Mouse (Mus musculus): ENCODE data around the gene Cox5b. TPM values are rescaled to one million over a fixed set of nuclear protein-coding genes. Genes with fewer than 3 reads are reported as not detected.
A peak's percentile ranks its signal among the peaks of the same experiment; 100 is the strongest.

The Cox5b gene
- polyA plus RNA-seq (2015; fragmentation: Nextera tagmentation; extraction: Ambion mirVana): 479 and 511 TPM in 2 replicates

DNA sequence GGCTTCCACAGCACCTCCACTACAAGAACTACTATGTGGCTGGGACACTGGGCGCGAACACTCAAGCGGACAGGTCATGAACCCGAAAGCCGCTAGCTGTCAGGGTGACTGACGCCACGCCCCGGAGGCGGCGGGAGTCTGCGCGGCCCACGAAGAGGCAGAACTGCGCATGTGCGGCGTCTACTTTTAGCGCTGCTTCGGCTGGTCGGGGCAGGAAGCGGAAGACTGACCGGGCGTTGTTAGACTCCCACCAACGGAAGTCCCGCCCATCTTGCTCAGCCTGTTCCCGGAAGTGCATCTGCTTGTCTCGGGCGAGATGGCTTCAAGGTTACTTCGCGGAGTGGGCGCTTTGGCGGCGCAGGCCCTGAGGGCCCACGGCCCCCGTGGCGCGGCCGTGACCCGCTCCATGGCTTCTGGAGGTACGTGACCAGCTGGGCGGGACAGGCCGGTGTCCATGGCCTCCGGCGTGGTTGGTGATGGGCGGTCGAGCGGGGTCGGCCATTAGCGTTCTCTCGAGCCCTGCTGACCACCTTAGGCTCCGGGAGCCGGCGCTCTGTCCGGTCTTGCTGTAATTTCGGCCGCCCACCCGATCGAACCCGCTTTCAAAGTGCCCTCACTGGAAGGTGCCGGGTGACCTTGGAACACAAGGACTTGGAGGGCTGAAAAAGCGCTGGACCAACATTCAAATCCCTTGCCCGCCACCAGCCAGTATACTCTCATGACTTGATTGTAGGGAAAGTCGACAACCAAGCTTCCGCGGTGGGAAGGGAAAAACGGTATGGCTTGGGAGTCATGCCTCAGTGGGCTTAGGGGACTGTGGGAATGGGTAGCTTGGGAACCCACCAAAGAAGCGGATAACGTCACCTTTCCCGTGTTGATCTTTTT, at the start of gene Cox5b:
Gene Cox5b (plus strand): TSS at position 179 of the 885 bp plus-strand sequence.
- WGBS: 1% methylated on average over 68 of the region's 68 CpGs
- Histone ChIP-seq H3K9ac (peak within 1 kb of the TSS; percentile 89), H3K27me3 (no peaks in the 10 kb centered on the region), H3K27ac (no peak within 1 kb of the TSS), H3K4me1 (peaks cover 10% of the 10 kb centered on the region), H3K4me2 (replicated peaks) (peak within 1 kb of the TSS; percentile 88), H3K4me3 (peak within 1 kb of the TSS; percentile 86), H3K36me3 (peaks cover 20% of the 10 kb centered on the region), H3K9me3 (no peaks in the 10 kb centered on the region)
- peak; percentile 96 for ATAC-seq (ENCODE audit: low FRiP score, low read depth)

DNA sequence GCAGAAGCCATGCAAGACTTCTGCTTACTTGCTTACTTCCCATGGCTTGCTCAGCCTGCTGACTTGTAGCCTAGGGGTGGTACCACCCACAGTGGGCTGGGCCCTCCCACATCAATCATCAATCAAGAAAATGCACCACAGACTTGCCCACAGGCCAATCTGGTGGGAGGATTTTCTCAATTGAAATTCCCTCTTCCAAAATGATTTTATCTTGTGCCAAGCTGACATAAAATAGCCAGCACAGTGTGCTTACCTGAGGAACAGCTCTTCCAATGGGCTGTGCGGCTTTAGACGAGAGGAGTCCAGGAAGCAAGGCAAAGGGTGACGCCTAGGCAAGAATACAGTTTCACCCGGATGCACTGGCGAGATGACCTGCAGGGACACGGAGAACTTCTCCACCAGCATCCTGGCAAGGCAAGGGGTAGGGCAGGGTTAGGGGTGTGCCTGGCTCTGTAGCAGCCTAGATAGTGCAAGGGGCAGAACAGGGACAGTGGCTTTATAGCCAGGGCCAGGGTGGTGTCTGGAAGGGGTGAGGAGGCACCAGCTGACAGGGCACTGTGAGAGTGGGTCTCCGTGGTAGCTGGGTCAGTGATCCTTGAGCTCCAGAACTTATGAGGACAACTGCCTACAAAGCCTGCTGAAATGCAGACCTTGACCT, 47.2 kb upstream of the Cox5b start:
- H3K27ac ChIP-seq: no peak overlapping the region
- H3K9ac ChIP-seq: no peak overlapping the region
- H3K27me3 ChIP-seq: no peaks in the 10 kb centered on the region
- no peaks in the 10 kb centered on the region for H3K9me3 ChIP-seq
- no peak overlapping the region for H3K4me3 ChIP-seq
- no peak overlapping the region for H3K4me2 ChIP-seq (replicated peaks)
- 85% methylated on average over 7 of the region's 7 CpGs for WGBS
- ATAC-seq (ENCODE audit: low FRiP score, low read depth): no peak
- no peaks in the 10 kb centered on the region for H3K4me1 ChIP-seq
- no peaks in the 10 kb centered on the region for H3K36me3 ChIP-seq

DNA sequence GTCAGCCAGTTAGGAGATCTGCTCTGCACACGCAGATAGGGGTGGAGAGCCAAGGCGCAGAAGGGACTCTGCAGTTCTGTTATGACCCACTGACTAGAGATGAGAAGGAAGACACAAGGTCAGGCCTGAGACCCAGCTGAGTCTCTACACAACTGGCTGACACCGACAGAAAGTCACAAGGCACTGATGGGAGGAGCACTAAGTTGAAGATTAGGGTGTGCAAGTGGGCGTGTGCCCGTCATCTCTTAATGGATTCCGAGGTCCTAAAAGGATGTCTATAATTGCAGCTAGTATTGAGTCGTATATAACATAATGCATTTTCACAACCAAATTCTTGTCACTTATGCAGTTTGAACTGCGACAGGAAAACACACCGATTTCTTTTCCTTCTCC, 46.6 kb upstream of the Cox5b start:
- H3K4me3 ChIP-seq: no peak overlapping the region
- no peaks in the 10 kb centered on the region for H3K27me3 ChIP-seq
- H3K9me3 ChIP-seq: no peaks in the 10 kb centered on the region
- H3K27ac ChIP-seq: no peak overlapping the region
- WGBS: 86% methylated on average over 9 of the region's 9 CpGs
- H3K4me2 ChIP-seq (replicated peaks): no peak overlapping the region
- no peak overlapping the region for H3K9ac ChIP-seq
- H3K36me3 ChIP-seq: no peaks in the 10 kb centered on the region
- H3K4me1 ChIP-seq: no peaks in the 10 kb centered on the region
- no peak for ATAC-seq (ENCODE audit: low FRiP score, low read depth)

DNA sequence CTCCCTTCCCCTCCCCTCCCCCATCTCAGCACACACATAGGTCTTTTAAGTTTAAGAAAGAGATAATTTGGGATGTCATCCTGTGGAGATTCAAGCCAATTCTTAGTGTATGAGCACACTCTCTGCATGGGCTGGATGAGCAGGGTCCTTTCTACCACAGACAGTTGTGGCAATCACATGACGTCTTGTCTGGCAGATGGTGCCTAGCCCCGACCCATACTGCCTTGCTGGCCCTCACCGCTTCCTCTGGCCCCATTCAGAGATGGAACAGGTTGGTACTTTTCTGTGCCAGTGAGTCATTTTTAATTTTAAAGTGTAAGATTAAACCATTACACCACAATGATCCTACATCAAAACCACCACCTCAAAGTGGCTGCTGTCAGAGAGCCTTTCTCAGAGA, 45.0 kb upstream of the Cox5b start:
- H3K4me3 ChIP-seq: no peak overlapping the region
- no peak overlapping the region for H3K27ac ChIP-seq
- no peaks in the 10 kb centered on the region for H3K36me3 ChIP-seq
- H3K9ac ChIP-seq: no peak overlapping the region
- 69% methylated on average over 3 of the region's 3 CpGs for WGBS
- H3K27me3 ChIP-seq: no peaks in the 10 kb centered on the region
- H3K4me2 ChIP-seq (replicated peaks): no peak overlapping the region
- no peaks in the 10 kb centered on the region for H3K4me1 ChIP-seq
- no peak for ATAC-seq (ENCODE audit: low FRiP score, low read depth)
- no peaks in the 10 kb centered on the region for H3K9me3 ChIP-seq

DNA sequence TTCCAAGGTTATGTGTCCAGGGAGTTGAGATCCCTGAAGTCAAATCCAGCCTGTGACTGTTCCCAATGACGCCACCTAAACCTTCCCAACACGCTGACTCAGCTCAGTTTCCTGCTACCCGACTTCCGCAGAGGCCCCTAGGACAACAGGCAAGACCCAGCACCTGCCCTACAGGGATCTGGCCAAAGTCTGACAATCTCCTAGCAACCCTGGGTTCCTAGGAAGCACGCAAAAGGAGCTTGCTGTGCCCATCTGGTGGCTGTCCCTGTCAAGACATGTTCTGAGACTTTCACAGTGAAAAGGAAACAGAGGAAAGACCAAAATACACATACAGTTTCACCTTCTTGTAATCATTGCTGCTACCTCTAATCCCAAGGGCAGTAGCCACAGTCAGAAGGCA, 43.6 kb upstream of the Cox5b start:
- no peaks in the 10 kb centered on the region for H3K36me3 ChIP-seq
- H3K27ac ChIP-seq: no peak overlapping the region
- no peak overlapping the region for H3K4me2 ChIP-seq (replicated peaks)
- no peak for ATAC-seq (ENCODE audit: low FRiP score, low read depth)
- H3K4me3 ChIP-seq: no peak overlapping the region
- 56% methylated on average over 5 of the region's 5 CpGs for WGBS
- H3K9ac ChIP-seq: no peak overlapping the region
- no peaks in the 10 kb centered on the region for H3K4me1 ChIP-seq
- H3K27me3 ChIP-seq: no peaks in the 10 kb centered on the region
- no peaks in the 10 kb centered on the region for H3K9me3 ChIP-seq

DNA sequence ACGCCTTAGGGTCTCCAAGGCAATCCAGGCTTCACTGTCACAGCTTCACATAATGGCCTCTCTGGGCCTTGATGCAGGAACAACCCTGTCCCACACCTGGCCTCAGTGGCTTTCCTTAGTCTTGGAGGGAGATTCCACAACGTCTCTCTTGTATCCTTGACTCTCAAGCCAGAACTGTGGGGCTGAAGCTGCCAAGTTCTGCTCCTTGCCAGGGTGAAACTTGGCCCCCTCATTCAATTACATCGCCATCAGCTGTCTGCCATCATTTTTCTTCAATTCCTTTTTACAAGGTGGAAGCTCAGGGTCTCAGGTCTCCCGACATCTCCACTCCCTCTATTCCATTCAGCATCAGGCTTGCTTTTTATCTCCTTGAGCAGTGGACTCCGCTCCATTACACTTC, 36.2 kb upstream of the Cox5b start:
- no peaks in the 10 kb centered on the region for H3K36me3 ChIP-seq
- H3K9ac ChIP-seq: no peak overlapping the region
- H3K27ac ChIP-seq: no peak overlapping the region
- H3K9me3 ChIP-seq: no peaks in the 10 kb centered on the region
- no peaks in the 10 kb centered on the region for H3K27me3 ChIP-seq
- 85% methylated on average over 5 of the region's 5 CpGs for WGBS
- H3K4me2 ChIP-seq (replicated peaks): no peak overlapping the region
- no peak for ATAC-seq (ENCODE audit: low FRiP score, low read depth)
- no peak overlapping the region for H3K4me3 ChIP-seq
- no peaks in the 10 kb centered on the region for H3K4me1 ChIP-seq

DNA sequence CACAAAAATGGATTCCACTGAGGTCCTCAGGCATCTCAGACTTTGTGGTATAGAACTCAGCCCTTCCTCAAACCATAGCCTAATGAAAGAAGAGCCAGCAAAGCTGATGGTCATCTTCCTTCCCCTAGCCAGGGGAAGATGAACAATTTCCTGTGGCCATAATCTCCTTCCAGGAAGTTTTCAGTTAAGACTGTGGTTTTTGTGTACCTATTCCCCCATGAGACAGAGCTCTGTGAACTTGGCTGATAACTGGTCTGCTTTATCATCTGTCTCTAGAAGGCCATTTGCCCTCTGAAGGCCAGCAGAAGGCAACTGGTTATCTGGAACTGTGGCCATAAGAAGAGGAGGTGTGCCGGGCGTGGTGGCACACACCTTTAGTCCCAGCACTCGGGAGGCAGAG, 35.0 kb upstream of the Cox5b start:
- Histone ChIP-seq H3K27ac (no peak overlapping the region), H3K4me3 (no peak overlapping the region), H3K4me2 (replicated peaks) (no peak overlapping the region), H3K27me3 (no peaks in the 10 kb centered on the region), H3K36me3 (no peaks in the 10 kb centered on the region), H3K4me1 (no peaks in the 10 kb centered on the region), H3K9me3 (no peaks in the 10 kb centered on the region), H3K9ac (no peak overlapping the region)
- WGBS: 71% methylated on average over 3 of the region's 3 CpGs
- no peak for ATAC-seq (ENCODE audit: low FRiP score, low read depth)

DNA sequence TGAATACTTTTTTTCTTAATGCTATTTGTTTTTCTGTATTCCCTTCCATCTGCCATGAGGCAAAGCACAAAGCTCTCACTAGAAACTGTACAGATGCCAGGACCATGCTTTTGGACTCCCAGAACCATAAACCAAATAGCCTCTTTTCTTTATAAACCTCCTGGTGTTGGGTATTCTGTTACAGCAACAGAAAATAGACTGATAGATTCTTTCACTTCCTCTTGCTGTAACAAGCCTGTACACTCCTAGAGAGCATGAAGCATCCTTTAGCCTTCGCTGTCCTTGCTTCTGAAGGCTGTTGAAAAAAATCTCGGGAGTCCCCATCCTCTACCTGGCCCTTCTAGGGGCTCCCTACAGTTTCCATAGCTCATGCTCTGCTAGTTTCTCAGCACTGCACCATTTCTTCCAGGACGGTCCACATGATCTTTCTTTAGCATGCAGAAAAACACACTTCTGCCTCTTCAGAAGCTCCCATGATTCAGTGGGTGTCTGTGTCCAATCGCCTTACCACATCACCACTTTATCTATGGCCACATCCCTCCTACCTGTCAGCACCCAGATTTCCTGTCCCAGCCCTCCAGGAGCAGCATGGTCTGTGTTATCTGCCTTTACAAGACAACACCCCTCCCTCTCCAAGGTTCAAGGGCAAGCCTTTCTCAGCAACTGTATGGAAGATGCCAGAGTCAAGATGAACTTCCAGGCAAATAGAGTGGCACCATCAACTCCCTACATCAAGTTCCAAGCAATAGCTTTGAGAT, 33.4 kb upstream of the Cox5b start:
- H3K4me1 ChIP-seq: no peaks in the 10 kb centered on the region
- no peak overlapping the region for H3K27ac ChIP-seq
- no peak overlapping the region for H3K9ac ChIP-seq
- H3K4me2 ChIP-seq (replicated peaks): no peak overlapping the region
- 82% methylated on average over 4 of the region's 4 CpGs for WGBS
- no peak for ATAC-seq (ENCODE audit: low FRiP score, low read depth)
- no peak overlapping the region for H3K4me3 ChIP-seq
- H3K27me3 ChIP-seq: no peaks in the 10 kb centered on the region
- no peaks in the 10 kb centered on the region for H3K36me3 ChIP-seq
- no peaks in the 10 kb centered on the region for H3K9me3 ChIP-seq

DNA sequence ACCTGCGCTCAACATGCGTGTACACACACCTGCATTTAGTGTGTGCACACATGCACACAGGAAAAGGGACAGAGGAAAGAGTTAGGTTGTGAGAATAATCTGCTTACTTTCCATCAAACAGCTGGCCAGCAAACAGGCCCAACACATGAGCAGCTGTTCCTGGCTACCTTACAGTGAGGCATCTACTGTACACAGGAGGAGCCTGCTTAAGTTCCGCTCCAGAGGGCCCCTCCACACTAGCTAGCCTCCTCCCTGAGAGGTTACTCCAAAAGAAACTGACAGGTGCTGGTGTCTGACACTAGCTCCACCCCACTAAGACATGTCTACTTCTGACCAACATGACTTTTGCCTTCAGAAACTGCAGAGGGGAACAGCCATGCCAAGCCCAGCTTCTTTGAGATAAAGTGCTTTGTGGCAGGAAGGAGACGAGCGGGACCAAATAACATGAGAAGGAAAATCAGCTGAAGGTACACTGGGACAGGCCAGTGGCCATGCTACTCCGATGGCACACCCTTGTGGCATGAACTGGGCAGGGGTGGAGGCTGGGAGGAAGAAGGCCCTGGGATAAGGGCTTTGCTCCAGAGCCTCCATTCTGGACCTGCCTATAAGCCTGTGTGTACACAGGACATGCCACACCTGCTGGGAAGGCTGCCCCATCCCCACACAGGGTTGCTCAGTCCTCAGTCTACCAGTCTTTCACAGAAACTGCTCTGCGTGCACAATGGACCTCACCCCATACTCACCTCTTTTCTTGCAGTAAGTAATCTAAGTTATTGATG, 32.4 kb upstream of the Cox5b start:
- WGBS: 79% methylated on average over 7 of the region's 7 CpGs
- H3K27me3 ChIP-seq: no peaks in the 10 kb centered on the region
- no peaks in the 10 kb centered on the region for H3K36me3 ChIP-seq
- ATAC-seq (ENCODE audit: low FRiP score, low read depth): no peak
- no peaks in the 10 kb centered on the region for H3K9me3 ChIP-seq
- H3K4me2 ChIP-seq (replicated peaks): no peak overlapping the region
- no peaks in the 10 kb centered on the region for H3K4me1 ChIP-seq
- H3K4me3 ChIP-seq: no peak overlapping the region
- no peak overlapping the region for H3K27ac ChIP-seq
- no peak overlapping the region for H3K9ac ChIP-seq

DNA sequence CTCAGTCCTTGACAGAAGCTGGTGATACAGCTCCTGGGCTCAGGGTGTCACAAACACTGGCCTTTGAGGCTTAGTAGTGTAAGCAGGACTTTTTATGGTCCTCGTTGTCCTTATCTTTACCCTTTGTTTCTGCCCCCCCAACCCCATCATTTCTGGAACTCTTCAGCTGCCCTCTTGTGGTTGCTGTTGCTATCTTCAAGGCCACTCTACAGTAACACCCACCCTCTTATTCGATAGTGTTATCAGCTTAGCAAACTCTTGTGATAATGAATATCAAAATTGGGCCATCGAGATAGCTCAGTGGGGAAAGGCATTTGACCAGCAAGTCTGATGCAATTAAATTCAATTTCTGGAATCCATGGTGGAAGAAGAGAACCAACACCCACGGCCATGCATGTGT, 26.8 kb upstream of the Cox5b start:
- WGBS: 71% methylated on average over 4 of the region's 4 CpGs
- Histone ChIP-seq H3K4me3 (no peak overlapping the region), H3K36me3 (no peaks in the 10 kb centered on the region), H3K4me2 (replicated peaks) (no peak overlapping the region), H3K27ac (no peak overlapping the region), H3K4me1 (peaks cover 8% of the 10 kb centered on the region; the same call in 1 of the 2 replicates), H3K9me3 (no peaks in the 10 kb centered on the region), H3K27me3 (no peaks in the 10 kb centered on the region), H3K9ac (no peak overlapping the region)
- ATAC-seq (ENCODE audit: low FRiP score, low read depth): no peak

DNA sequence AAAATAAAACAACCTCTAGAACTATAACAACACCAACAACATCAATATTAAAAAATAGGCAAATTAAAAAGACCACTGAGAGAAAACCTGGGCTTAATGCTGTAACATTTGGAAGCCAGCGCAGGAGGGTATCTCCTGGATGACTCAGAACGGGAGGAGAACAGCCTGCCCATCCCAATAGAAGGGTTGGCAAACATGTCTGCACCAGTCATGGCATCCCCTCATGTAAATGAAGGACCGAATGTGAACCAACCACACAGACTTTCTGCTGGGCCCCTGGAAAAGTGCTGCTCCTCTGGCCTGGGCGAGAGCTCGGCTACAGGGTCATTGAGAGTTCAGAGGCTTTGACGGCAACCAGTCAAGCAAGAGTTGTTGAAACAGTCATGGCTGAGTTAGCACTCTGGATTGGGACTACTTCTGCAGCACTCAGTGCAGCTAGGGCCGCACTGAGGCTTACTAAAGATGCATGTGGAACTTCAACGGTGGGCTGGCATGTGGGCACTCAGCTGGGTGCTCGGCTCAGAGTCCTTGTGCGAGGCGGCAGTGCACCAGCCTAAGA, 26.0 kb upstream of the Cox5b start:
- H3K36me3 ChIP-seq: no peaks in the 10 kb centered on the region
- no peak overlapping the region for H3K4me3 ChIP-seq
- H3K27me3 ChIP-seq: no peaks in the 10 kb centered on the region
- no peak overlapping the region for H3K4me2 ChIP-seq (replicated peaks)
- no peaks in the 10 kb centered on the region for H3K9me3 ChIP-seq
- H3K9ac ChIP-seq: no peak overlapping the region
- 73% methylated on average over 11 of the region's 11 CpGs for WGBS
- H3K27ac ChIP-seq: no peak overlapping the region
- ATAC-seq (ENCODE audit: low FRiP score, low read depth): peak; percentile 30; the same call in 1 of the 2 replicates
- peaks cover 8% of the 10 kb centered on the region; the same call in 1 of the 2 replicates for H3K4me1 ChIP-seq
